Mouse (Mus musculus): ENCODE measurements at regions not wholly inside any gene's neighbourhood (a gene's known extent, or its start where the extent isn't known, plus 50 kb on each side); places are given as distances from the start of the nearest gene placed in this dataset.
A peak's percentile ranks its signal among the peaks of the same experiment; 100 is the strongest.
"Not testable (repeated sequence)": the region's sequence is repeated elsewhere in the genome, so short reads cannot be mapped to it uniquely, and the experiment has no call there.

DNA sequence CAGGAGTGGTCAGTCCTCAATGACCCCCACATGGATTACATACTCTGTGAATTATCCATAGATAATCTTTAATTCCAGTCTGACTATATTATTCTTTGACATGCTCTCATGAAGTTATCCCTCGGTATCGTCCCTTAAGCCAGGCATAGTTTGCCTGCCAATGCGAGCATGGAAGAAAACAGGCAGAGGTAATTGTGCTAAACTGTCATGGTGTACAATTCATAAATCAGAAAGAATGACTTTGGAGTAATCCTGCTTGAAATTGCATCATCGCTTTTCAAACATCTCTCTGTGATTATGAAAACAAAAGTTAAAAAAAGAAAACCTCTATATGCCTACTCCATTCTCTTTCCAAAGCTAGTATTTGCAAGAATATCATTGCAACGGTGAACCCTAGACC is 307.9 kb upstream of the Ubash3b start:
- DNase-seq (ENCODE audit: extremely low spot score in 1 of 2, low spot score in 1 of 2): no peak

DNA sequence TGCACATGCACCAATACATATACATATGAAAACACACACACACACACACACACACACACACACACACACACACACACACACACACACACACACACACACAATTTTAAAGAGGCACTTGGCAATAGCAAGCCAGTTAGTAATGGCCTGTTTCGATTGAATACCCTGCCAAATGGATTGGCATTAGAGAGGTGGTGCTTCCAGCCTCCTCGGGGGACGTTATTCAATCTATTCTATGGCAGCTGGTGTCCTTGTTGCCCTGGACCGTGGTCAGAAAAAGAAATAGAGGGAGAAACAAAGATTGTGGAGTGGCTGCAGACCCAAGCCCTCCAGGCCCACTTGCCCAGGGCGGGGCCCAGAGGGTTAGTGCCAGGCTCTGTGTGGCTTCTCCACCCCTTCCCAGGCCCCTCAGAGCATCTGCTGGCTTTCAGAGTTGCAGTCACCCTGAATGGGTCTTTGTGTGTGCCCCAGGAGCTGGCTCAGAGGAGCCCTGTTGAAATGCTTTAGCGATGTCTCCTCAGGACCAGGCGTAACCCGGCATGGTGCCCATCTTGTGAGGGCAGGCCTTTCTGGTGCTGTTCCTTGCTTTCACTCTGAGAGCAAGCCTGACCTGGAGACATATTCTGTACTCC is 302.7 kb upstream of the Ubash3b start:
- DNase-seq (ENCODE audit: extremely low spot score in 1 of 2, low spot score in 1 of 2): peak; percentile 20 to 47

DNA sequence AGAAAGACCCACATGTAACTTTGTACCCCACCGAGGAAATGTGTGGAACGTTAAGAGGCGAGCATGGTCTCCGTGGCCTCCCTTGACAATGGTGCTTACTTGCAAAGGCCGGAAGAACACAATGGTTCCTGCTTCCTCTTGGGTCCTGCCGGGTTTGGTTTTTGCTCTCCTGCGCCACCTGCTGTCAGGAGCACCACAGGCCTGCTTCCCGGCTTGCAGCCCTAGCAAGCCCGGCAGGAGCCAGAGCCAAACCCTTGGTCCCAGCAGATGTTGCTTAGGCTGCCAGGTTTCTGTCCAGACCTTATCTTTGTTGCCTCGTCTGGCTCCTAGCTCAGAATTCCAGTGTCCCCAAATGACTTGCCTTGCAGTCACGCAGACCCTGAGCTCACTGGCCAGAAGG is 300.2 kb upstream of the Ubash3b start:
- DNase-seq (ENCODE audit: extremely low spot score in 1 of 2, low spot score in 1 of 2): peak; percentile 83 to 96

DNA sequence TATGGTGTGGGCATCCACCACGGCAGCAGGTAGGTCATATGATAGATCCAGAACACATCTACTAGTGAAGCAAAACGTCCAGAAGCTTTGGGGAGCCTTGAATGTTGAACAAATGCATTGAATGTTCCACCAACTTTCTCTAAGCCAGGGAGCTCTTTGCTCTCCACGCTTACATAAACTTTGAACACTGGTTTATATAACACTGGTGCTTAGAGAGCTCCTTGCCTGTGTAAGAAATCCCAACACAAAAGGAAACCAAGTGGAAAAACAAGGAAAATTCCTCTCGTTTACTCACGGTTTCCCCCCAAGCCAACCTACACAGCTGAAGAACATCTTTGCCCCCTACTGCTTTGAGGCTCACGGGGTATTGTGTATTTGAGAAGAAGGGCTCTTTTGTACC is 299.2 kb upstream of the Ubash3b start:
- no peak for DNase-seq (ENCODE audit: extremely low spot score in 1 of 2, low spot score in 1 of 2)

DNA sequence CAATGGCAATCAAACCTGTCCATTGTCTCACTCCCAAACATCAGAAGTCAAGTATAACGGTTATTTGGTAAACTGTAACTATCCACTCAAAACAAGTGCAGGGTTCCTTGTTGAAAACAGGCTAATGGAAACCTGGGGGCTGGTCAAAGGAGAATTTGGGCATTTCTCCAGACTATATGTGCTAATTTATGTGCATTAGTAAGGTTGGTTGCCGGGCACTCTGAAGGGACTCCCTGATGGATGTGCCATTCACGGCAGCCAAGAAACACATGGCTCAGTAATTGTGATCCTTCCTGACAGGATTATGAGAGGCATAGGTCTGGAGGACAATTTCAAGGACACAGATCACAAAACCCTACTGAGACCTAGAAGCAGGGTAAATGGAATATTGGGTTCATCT is 295.5 kb upstream of the Ubash3b start:
- DNase-seq (ENCODE audit: extremely low spot score in 1 of 2, low spot score in 1 of 2): no peak

DNA sequence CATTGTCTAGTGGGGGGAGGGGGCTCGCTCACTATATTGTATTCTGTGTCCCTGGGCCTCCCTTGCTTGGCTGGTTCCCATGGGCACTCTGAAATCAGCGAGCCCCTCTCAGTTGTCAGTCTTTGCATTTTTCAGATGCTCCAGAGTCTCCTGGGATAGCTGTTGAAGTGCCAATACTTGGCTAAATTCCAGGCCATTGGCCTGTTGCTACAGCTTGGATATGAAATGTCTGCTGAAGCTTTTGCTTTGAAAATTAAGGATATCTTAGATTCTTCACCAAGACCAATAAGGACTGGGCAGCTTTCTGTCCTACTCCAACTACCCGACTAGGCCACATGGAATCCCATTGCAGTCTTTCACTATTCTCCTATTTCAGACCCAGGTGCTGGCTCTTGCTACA is 290.2 kb upstream of the Ubash3b start:
- no peak for DNase-seq (ENCODE audit: extremely low spot score in 1 of 2, low spot score in 1 of 2)

DNA sequence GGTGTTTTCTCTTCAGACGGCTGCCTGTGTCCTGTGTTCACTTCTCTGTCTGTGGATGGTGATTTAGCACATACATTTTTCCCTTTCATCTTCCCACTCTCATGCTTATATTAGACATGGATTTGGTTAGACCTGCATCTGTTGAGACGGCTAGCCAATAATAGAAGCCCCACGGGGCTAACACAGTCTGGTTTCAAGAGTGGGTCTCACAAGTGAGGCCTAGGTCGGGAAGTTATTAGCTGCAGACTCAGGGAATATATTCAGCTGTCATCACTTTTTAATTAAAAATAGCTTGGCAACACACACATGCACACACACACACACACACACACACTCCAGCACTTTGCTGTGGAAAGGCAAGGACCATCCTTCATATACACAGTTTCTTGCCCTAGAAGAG is 287.7 kb upstream of the Ubash3b start:
- DNase-seq (ENCODE audit: extremely low spot score in 1 of 2, low spot score in 1 of 2): no peak

DNA sequence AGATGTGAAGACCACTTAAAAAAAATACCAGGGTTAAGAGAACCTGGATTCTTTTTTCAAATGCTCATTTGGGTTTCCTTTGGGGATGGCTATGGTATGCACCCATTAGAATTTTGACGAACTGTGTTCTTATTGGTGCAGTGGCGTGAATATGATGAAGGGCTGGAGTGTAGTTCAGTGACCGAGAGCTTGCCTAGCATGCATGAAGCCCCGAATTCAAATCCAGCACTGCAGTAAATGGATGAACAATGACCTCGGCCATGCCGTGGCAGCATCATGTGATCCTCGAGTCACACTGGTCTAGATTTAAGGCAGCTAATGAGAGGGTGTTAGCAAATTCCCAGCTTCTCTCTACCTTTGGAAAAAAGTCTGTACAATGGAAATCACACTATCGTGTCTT is 286.4 kb upstream of the Ubash3b start:
- DNase-seq (ENCODE audit: extremely low spot score in 1 of 2, low spot score in 1 of 2): no peak

DNA sequence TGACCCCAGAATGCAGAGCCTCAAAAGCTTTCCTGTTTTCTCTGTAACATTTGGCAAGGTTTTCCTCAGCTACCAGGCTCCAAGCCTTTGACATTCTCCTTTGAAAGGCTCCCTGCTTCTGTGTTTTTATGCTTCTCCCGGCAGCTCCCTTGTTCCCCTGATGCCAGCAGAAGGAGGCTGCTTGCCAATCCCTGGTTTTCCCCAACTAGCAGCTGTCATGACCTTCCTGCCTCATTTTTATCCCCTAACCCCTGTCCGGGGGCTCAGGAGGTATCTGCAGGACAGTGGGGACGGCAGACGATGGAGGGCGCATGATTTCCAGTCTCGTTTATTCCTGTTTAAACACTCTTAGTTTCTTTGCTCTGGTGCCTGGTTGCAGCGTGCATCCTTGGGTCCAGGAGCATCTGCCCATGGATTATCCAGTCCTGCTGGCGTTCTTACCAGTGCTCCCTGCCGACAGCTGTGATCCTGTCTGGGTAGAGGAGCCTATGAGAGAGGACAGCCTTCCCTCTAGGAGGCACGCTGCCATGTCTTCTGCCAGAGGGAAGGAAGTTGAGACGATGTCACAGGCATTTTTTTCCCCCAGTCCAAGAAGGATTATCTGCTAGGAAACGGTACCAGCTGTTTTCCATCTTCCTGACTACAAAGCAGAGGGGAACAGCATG is 285.8 kb upstream of the Ubash3b start:
- peak; percentile 44 to 54 for DNase-seq (ENCODE audit: extremely low spot score in 1 of 2, low spot score in 1 of 2)

DNA sequence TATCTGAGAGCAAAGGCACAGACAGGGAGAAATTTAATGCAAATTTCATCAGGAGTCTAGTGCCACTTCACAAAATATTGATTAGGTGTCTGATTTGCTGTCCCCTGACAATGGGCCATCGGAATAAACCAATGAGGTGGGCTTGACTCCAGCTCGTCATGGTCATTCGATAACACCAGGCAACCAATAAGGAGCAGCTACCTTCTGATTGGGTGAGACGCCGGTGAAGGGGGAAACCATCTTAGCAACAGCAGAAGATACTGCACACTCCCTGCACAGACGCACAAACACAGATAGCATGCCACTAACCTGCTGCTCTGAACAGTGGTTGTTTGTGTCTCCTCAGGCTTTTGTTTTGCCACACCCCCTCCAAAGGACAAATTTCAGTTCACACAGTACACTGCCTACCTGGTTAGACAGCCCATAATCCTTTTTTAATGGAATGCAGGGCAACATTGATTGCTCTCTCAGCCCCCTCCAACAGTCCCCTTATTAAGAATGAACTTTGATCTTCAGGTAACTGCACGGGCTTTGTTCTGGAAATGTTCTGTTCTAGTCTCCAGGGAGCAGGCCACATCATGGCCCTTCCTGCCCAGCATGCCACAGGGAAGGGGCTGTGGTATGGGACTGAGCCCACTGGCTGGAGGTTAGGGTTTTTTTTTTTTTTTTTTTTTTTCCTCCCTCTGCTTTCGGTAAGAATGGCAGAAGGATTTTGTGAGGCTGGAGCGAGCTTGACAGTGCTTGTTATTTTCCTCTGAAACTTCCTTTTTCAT is 285.1 kb upstream of the Ubash3b start:
- peak; percentile 28 to 47 for DNase-seq (ENCODE audit: extremely low spot score in 1 of 2, low spot score in 1 of 2)

DNA sequence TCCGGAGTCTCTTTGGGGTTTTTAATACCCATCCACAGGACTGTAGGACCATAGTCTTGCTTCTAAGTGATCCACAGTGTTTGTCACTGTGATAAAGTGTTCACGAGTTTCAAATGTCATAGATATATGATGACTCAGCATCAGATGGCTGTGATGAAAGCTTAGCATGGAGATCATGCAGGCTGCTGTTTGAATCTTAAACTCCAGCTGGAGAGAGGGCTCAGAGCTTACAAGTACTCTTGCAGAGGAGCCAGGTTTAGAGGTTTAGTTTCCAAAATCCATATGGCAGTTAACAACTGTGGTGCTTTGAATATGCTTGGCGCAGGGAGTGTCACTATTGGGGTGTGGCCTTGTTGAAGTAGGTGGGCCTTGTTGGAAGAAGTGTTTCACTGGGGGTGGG is 280.9 kb upstream of the Ubash3b start:
- no peak for DNase-seq (ENCODE audit: extremely low spot score in 1 of 2, low spot score in 1 of 2)

DNA sequence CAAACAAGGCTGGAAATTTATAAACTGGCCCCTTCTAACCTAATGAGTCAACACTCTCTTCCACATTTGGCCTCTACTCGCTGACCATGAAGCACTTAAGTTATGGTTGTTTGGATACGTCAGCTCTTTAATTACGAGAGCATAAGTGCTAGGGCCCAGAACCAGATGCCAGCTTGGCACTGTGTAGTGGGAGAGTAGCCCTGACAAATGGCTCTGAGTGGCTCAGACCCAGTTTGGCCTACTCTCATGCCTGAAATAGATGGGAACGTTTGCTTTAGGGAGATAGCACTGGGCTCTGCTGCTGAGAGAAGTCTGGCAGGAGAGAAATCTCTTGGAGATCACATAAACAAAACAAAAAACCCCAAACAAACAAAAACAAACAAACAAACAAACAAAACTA is 278.5 kb upstream of the Ubash3b start:
- no peak for DNase-seq (ENCODE audit: extremely low spot score in 1 of 2, low spot score in 1 of 2)

DNA sequence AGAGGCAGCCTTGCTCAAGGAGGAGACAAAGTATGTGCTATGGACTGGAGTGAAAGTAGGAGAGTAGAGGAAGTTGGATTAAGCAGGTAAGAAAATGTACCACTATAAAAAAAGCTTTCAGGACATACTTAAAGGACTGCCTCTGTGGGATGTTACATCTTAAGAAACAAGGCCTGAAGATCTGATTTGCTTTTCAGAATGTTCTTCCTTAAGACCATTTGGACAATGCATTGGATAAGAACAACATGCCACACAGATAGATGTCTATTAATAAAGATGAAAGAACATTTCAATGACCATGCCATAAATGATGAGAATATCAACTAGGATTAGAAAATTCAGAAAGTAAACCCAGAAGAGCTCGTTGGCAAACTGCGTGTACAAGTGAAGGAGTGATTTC is 276.6 kb upstream of the Ubash3b start:
- DNase-seq (ENCODE audit: extremely low spot score in 1 of 2, low spot score in 1 of 2): no peak

DNA sequence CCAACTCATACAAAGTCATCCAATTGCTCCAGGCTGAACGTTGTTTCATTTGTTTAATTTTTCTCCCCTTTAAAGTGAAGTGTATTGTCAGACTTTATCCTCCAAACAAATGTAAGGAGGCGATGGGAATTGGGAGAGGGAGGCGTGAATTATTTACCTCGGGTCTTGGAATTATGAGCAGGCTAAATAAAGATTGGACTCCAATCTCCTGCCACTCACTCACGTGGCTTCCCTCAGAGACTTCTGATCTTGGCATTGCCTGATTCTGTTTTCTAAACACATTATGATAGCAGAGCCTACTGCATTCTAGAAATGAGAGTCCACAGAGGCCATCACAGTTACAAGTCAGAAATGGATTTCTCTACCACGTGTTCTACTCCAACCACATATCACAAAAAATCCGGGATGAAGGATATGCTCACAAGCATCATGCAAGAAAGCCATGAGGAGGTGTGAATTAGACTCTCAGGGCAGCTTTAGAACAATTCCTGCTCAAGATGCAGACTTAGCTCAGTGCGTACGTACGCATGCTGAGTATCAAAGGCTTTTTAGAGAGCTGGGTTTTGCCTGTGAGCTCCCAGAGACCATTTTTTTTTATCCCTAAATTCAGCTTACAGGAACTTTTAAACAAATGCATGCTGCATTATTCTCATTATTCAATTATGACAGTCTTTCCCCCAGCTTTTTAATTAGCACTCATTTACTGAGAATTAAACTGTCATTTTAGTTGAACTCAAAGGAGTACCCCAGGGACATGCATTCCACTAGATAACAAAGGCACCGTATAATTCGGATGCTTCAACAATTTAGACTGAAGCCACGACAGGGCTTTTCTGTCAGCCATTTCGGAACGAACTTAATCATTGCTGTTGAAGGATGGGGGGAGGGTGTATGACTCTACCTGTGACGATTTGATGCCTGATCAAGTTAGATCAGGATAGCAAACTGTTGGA is 269.2 kb upstream of the Ubash3b start:
- no peak for DNase-seq (ENCODE audit: extremely low spot score in 1 of 2, low spot score in 1 of 2)

DNA sequence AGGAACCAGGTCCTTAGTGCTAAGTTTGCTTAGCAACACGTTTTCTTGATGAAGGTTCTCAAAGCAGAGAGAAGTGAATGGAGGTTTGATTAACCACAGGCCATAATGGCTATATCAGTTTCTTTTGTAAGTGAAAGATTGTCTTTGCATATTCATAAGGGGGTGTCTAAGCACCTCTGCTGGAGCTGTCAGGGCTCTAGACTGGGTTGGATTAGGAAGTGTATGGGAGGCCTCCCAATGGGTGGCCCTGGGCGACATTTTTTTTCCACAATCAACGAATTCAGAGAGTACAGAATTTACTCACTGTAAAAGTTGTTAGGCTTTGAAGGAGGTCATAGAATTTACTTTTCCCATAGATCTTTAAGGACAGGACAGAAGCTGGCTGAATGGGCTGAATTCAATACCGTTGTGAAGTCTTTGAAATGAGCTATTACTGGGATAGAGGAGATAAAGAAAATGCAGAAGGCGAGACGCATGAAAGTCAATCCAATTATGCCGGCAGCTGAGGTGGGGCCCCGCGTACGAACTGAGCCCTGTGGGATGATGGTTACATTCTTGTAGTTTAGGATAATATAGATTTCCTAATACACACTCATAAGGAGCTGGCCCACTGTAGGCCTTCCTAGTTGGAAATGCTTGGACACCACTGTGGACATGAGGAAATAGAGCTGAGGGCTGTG is 268.4 kb upstream of the Ubash3b start:
- DNase-seq (ENCODE audit: extremely low spot score in 1 of 2, low spot score in 1 of 2): no peak

DNA sequence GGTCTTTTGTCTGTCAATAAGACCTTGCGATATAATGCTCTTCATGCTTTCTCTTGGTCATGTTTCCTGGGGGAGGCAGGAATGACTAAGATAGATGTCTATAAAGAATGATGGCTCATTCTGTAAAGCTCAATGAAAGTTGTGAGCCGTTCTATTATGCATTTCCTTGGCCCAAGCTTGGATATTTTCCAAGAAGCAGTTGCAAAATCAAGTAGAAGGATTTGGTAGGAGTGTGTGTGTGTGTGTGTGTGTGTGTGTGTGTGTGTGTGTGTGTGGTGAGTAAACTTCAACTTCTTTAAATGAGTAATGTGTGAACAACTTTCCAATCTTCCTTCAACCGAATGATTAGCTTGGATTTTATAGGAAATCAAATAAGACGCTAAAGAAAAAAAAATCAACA is 267.7 kb upstream of the Ubash3b start:
- no peak for DNase-seq (ENCODE audit: extremely low spot score in 1 of 2, low spot score in 1 of 2)

DNA sequence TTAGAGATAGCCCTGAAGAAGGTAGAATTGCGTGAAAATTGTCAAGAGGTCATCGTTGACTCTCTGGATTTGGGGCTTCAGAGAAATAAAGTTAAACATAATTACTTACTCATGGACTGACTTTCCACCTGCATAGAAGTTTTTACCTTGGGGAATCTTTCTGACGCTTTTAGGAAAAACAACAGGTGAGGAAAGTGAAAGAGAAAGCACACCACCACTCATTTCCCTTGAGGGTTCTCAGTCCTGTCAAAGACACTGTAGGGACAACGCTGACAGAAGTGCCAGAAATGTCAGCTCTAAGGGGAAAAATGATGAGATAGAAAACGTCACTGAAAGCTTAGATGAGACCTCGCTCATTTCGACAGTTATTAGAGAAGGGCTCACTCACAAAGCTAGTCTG is 265.2 kb upstream of the Ubash3b start:
- DNase-seq (ENCODE audit: extremely low spot score in 1 of 2, low spot score in 1 of 2): no peak

DNA sequence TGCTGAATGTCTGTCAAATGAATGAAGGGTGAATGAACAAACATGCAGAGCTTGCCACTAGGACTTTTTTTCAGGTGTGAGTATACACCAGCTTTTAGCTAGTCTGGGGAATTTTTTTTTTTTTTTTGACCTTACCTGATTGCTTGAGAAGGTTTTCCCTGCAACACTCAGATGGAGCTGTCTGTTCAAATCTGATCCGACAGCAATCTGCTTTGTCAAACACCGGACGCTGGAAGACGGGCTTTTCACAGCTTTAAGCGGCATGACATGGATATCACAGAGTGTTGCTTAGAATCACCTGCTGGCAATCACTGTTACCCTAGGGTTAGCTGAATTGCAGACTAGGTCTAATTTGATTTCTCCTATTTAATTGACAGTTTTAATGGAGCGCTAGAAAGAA is 263.7 kb upstream of the Ubash3b start:
- no peak for DNase-seq (ENCODE audit: extremely low spot score in 1 of 2, low spot score in 1 of 2)

DNA sequence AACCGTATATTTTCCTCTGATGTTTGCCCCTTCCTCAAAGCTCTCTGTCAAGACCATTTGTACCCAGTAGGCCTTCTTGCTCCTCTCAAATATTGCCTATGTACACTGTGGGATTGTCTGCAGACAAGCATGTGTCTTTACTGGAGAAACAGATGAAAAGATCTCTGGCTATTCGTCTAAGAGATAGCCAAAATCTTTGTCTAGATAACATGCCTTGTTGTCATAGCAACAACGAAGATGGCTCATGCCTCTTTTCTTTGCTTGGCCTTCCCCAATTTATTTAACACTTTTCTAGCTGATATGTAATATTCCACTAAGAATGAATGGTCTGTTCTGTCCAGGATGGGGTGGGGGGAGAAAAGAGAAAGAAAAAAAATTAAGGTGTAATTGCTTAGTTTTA is 252.3 kb upstream of the Ubash3b start:
- no peak for DNase-seq (ENCODE audit: extremely low spot score in 1 of 2, low spot score in 1 of 2)

DNA sequence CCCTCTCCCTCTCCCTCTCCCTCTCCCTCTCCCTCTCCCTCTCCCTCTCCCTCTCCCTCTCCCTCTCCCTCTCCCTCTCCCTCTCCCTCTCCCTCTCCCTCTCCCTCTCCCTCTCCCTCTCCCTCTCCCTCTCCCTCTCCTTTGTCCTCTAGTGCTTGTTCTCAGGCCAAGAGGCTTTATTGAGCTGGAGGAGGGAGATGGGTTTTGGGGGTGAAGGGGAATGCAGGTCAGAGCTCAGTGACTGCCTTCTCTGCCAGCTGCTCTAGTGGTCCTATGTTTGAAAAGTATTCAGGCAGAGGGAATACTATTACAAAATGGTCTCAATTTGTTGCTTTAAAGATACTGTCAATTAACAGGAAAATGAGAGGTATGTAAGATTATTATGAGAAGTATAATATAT is 251.6 kb upstream of the Ubash3b start:
- not testable (repeated sequence) for DNase-seq (ENCODE audit: extremely low spot score in 1 of 2, low spot score in 1 of 2)
